Mouse (Mus musculus): ENCODE measurements around the gene Fbxo11.
"Not testable (repeated sequence)": the region's sequence is repeated elsewhere in the genome, so short reads cannot be mapped to it uniquely, and the experiment has no call there.

Gene Fbxo11

DNA sequence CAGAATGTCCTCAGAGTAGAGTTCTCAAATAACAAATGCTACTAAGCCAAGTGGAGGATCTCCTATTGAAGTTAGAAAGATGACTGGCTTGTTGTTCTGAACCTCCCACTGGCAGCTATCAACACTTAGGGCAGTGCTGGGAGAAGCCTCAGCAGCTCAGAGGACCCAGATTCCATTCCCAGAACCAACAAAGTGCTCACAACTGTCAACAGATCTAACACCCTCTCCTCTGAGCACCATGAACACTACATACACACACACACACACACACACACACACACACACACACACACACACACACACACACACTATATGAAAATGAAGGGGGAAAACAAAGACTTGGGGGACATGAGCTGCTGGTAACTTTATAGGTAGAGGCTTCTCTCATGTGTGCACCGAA lies 60.2 kb downstream of the Fbxo11 start:
- no peak for DNase-seq

DNA sequence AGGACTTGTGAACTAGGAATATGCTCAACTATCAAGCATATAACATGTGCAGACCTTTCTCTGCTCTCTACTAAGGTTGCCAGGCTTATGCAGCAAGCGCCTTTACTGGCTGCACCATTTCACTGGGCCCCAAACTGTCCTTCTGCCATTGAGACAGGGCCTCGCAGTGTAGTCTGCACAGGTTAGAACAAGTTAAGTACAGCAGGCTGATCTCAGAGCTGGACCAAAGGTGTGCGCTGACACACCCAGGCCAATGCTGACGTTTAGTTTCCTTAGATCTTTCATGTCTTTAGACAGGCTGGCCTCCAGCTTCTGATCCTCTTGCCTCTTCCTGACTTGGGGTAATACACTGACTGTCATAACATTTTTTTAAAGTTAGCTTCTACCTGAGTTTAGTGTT lies 67.3 kb downstream of the Fbxo11 start:
- DNase-seq: no peak

- no peak for DNase-seq
Observed at GRCm38 (mm10) chr17:87993338-87993737, 71.8 kb downstream of the Fbxo11 start.

DNA sequence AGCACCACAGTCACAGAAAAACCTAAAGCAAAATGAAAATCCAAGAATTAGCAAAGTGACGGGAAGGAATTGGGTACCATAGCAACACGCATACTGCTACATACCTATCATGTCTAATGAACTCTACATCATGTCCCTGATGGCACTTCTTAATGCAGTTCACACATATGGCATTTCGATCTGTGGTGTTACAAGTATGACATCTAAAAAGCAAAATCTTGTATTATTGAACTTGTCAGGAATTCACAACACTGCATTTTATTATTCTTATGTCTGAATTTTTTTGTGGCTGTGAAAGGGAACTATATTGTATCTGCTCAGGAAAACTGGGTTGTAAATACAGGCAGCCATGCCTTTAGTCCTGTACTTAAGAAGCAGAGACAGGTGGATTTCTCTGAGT lies 72.9 kb downstream of the Fbxo11 start:
- DNase-seq: no peak

DNA sequence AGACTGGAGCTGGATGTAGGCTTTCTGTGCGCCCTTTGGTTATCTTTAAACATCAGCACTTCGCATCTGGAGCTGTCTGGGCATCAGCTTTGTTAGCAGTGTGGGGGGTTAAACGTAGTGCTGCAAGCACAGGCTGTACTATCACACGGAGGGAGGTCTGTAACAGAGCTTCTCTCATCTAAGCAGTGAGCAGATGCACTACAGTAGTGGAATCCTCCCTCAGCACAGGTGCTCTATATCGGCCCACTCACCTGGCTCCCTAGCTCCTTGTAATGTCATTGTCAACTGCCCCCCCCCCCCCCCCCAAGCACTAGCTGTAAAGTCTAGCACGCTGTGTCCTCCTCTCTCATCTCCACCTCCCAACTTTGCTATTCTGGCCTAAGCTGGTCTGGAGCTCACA lies 77.6 kb downstream of the Fbxo11 start:
- no peak for DNase-seq

DNA sequence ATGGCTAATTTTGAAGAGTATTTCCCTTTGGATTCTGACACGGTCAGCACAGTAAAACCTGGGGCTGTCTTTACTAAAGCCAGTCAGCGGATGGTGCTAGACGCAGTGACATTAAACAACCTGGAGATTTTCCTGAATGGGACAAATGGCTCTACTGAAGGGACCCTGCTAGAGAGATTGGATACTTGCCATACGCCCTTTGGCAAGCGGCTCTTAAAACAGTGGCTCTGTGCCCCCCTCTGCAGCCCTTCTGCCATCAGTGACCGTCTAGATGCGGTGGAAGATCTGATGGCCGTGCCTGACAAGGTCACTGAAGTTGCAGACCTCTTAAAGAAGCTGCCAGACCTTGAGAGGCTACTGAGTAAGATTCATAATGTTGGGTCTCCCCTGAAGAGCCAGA lies 79.2 kb downstream of the Fbxo11 start:
- DNase-seq: no peak

- DNase-seq: no peak
Observed at GRCm38 (mm10) chr17:87984440-87985214, 80.5 kb downstream of the Fbxo11 start.

DNA sequence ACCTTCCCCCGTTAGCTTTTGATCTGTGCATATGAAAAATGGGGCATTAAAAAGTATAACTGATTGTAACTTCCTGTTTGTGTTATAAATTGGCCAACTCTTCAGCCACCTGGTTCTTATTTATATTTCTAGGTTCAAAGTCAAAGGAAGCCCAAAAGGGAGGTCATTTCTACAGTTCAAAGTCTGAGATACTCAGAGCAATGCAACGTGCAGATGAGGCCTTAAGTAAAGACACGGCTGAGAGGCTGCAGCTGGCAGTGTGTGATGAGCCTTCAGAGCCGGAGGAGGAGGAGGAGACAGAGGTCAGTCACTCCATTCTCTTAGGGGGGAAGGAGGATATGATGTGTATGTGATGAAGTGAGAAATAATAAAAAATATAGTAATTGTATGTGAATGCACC lies 81.8 kb downstream of the Fbxo11 start:
- no peak for DNase-seq

DNA sequence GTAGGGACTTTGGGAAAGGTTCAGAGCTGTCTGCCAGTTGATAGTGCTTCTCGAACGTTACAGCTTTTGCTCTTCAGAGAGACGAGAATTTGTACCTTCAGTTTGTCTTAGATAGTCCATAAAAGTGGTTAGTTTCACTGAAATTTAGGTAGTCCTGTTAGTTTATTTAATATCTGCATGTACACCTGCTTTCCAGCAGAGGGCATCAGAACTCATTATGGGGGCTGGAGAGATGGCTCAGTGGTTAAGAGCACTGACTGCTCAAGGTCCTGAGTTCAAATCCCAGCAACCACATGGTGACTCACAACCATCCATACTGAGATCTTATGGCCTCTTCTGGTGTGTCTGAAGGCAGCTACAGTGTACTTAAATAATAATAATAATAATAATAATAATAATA lies 83.0 kb downstream of the Fbxo11 start:
- DNase-seq: no peak

- not testable (repeated sequence) for DNase-seq
Observed at GRCm38 (mm10) chr17:87979696-87980095, 85.4 kb downstream of the Fbxo11 start.

- not testable (repeated sequence) for DNase-seq
Observed at GRCm38 (mm10) chr17:87976927-87977326, 88.2 kb downstream of the Fbxo11 start.

DNA sequence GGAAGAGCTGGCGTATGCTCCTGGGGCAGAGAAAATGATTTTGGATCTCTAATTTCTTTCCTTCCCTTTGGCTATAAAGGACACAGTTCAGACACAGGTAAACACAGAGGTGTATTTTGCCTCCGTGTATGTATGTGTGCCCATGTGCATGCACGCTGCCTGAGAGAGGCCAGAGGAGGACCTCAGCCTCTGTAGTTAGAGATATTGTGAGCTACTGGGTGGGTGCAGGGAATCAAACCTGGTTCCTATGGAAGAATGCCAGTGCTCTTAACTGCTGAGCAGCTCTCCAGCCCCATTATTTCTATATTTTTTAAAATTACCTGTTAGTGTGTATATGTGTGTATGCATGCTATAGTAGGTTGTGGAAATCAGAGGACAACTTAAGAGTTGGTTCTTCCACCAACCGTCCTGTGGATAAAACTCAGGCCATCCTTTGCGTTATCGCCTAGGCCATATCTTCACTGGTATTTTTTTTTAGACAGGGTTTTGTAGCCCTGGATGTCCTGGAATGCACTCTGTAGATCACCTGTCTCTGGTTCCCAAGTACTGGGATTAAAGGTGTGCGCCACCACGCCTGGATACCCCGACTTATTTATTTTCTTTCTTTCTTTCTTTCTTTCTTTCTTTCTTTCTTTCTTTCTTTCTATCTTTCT lies 88.8 kb downstream of the Fbxo11 start:
- DNase-seq: no peak

- DNase-seq: peak; percentile 66 to 75
Observed at GRCm38 (mm10) chr17:87975229-87975853, 89.8 kb downstream of the Fbxo11 start.

GRCm38 (mm10) chr17:87974629-87975228 lies 90.4 kb downstream of the Fbxo11 start, which contains the start of gene Msh6:
TSS of gene Msh6 (plus strand) at chr17:87975062.
- DNase-seq: peak; percentile 88 to 92

GRCm38 (mm10) chr17:87973261-87974167 lies 91.6 kb downstream of the Fbxo11 start:
- no peak for DNase-seq

GRCm38 (mm10) chr17:87972856-87973255 lies 92.2 kb downstream of the Fbxo11 start:
- no peak for DNase-seq

- peak in 1 of 2 experiments; percentile 11 for DNase-seq
Observed at GRCm38 (mm10) chr17:87971696-87972591, 93.1 kb downstream of the Fbxo11 start.

DNA sequence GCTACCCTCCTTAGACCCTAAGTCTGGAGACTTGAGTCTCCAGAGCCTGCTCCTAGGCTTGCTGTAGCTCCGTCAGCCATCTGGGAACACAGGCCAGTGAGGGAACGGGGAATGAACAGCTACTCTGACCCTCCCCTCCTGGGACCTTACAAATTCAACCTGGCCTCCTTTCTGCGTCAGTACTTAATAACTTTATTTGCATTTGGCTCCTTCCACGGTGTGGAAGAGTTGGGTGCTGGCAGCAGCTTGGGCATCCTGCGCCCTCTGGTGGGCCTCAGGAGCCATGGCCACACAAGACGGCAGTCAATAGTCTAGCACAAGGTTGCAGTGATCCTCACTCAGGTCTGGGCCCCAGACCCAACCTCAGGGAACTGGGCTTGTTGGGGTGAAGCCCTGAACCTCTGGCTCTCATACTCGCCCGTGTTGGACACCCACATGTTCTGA lies 96.6 kb downstream of the Fbxo11 start:
- DNase-seq: peak in 1 of 2 experiments; percentile 11

GRCm38 (mm10) chr17:87963081-87964075 lies 101.7 kb downstream of the Fbxo11 start:
- no peak for DNase-seq

DNA sequence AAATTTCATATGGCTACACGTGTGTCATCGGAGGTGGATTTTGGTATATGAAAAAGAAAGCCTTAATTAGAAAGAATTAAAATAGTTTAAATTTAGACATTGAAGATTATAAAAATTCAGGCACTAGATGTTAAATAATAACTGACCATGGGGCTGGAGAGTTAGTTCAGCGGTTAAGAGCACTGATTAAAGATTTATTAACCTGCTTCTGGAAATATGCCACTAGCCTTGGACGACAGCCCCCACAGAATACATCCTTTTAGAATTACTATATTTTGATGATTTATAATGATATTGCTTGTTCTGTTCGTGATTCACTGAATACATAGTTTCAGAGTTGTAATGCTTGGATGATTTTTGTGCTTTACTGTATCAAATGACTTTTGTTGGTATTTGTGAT lies 105.2 kb downstream of the Fbxo11 start:
- not testable (repeated sequence) for DNase-seq
